Mouse (Mus musculus) cerebral cortex, adult 2 months (tissue): ENCODE results near the gene Zfp811.

Experiments used
- WGBS: fragments of 180-500 bp; shearing (Covaris S2); methylation state at CpG from one replicate; pipeline ENCODE4 v1.1.7; 2018; 5-methylcytosine and 5-hydroxymethylcytosine counted together

Zfp811 gene

GRCm38 (mm10) chr17:32809544-32810374, at the start of gene Zfp811:
Gene Zfp811 (minus strand): TSS chr17:32809931.
- WGBS, result 4% methylated on average over 17 of the region's 17 CpGs

DNA sequence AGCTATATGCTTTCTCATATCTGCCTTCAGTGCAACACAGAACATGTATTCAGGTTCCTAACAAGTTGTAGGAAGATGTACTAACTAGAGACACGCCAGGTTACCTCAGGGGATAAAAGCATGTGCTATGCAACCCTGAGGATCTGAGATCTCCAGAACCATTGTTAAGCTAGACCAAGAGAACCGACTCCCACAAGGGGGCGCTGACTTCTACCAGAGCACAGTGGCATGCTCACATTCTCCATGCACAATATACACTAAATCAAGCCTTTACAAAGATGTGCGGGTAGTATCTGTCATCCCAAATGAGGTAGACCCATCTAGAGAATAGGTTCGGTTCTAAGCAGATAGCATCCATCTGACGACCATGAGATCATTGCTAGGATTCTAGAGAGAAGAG, 47.0 kb upstream of the Zfp811 start:
- WGBS, result 74% methylated on average over 4 of the region's 6 CpGs

- 37% methylated on average over 7 of the region's 7 CpGs for WGBS
Measured at GRCm38 (mm10) chr17:32851581-32851980, 41.9 kb upstream of the Zfp811 start.

GRCm38 (mm10) chr17:32841388-32841787, 31.7 kb upstream of the Zfp811 start:
- WGBS, result 75% methylated on average over 2 of the region's 2 CpGs

- 32% methylated on average over 15 of the region's 15 CpGs for WGBS
Measured at GRCm38 (mm10) chr17:32839083-32839802, 29.5 kb upstream of the Zfp811 start.

DNA sequence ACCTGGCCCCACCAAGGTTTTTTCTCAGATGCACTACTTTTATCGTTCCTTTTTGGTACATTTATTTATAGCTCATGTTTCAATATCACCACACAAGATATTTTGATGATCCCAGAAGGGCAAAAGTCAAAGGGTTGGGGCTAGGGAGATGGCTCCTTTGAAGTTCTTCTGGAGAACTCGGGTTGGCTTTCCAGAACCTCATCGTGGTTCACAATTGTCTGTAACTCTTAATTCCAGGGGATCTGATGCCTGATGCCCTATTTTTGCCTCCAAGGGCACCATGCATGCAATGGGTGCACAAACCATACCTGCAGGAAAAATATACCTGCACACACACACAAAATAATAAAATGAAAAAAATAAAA, 20.7 kb upstream of the Zfp811 start:
- WGBS, result 28% methylated on average over 3 of the region's 3 CpGs

DNA sequence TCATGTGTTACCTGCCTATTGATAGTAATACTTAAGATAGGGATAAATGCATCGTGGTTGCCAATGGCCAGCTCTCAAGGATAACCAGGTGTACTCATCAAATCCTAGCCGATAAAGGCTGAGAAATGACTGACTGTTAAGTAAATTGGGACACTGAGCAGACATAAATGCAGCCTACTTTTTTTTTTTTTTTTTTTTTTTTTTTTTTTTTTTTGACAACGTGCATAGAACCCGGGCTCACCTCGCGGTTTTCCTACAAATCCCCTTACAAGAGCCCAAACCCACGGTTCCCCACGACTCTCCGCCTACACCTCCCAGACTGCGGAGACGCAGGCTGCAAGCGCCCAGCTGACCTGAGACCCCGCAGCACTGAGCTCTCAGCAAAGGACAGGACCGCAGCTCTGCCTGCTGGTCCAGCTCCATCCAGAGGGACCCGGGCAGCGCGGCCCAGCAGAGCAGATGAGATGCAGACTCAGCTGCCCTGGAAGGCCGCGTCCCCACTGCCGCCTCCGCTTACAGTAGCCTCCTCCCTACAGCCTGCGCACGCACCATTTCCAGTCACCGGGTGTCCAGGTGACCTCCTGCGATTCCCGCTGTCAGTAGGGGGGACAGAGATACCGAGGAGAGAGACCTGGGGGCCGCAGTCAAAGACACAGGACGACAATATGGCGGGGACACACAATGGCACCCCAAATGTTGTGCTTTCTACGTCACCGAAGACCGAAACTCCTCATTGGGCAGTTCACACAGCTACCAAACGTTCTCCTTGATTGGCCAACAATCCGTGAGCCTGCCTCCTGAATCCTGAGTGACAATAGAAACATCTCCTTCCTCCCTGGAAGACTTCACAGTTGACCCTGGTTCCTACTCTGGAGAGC, 20.0 kb upstream of the Zfp811 start, which contains the start of gene Zfp799:
Gene Zfp799 (minus strand): TSS at position 722 of the 878 bp plus-strand sequence.
- 1% methylated on average over 35 of the region's 35 CpGs for WGBS

GRCm38 (mm10) chr17:32816074-32816784, 6.5 kb upstream of the Zfp811 start:
- 53% methylated on average over 1 of the region's 1 CpGs for WGBS

DNA sequence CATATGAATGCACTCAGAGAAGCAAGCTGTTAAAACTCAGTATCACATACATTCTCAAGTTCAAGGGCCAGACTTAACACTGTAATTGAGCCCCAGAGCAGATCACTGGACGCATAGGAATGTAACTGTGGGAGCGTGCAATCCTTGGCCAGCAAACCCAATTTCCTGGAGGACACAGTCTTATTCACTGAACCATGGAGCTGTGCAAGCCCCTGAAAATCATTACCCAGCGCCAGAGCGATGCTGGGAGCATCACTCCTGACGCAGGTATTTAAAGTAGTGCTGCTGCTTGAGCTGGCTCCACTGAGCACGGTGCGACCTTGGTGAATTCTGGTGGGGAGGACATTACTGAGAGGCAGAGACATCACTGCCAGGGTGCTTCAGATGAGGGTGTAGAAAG, 4.4 kb upstream of the Zfp811 start:
- WGBS, result 89% methylated on average over 7 of the region's 7 CpGs

- WGBS, result 27% methylated on average over 1 of the region's 1 CpGs
Measured at GRCm38 (mm10) chr17:32810648-32811047, 917 bp upstream of the Zfp811 start.

GRCm38 (mm10) chr17:32808921-32809320, 810 bp downstream of the Zfp811 start:
- 11% methylated on average over 8 of the region's 8 CpGs for WGBS

DNA sequence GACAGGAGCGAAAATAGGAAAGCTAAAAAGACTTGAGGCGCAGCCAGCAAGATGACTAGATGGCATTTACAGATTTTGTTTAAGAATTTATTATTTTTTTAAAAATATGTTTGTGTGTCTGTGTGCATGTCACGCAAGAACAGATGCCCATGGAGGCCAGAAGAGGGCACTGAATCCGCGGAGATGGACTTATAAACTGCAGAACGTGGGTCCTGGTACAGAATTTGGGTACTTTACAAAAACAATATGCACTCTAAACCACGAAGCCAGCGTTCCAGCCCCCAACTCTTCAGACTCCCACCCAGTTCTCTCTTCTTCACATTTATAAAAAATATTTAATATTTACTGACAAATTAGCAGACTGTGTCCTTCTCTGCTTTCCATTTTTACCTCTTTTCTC, 20.5 kb downstream of the Zfp811 start:
- 72% methylated on average over 8 of the region's 8 CpGs for WGBS

DNA sequence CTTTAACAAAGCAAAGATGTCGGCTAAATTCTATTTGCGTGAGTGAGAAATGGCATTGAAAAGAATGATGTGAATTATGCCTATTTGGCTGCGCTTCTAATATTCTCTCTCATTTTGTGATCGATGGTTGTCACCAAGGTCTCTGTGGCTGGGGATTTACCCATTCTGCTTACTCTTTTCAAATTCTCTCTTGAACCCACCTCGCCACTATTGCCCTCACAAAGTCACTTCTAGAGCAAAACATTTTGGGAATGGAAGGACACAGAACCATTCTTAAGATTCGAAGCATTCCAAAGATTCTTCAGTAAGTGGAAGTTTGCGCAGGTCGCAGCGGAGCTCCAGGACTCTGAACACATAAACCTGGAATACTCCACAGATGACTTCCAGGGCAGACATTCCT, 21.2 kb downstream of the Zfp811 start:
- 5% methylated on average over 9 of the region's 9 CpGs for WGBS

- under 1% methylated on average over 22 of the region's 22 CpGs for WGBS
Measured at GRCm38 (mm10) chr17:32788094-32788559, 21.6 kb downstream of the Zfp811 start, which contains the start of gene Zfp871. Gene Zfp871 (minus strand): TSS chr17:32788287.

- WGBS, result under 1% methylated on average over 31 of the region's 31 CpGs
Measured at GRCm38 (mm10) chr17:32787436-32788093, 22.2 kb downstream of the Zfp811 start.

GRCm38 (mm10) chr17:32786944-32787343, 22.8 kb downstream of the Zfp811 start:
- 45% methylated on average over 6 of the region's 6 CpGs for WGBS

DNA sequence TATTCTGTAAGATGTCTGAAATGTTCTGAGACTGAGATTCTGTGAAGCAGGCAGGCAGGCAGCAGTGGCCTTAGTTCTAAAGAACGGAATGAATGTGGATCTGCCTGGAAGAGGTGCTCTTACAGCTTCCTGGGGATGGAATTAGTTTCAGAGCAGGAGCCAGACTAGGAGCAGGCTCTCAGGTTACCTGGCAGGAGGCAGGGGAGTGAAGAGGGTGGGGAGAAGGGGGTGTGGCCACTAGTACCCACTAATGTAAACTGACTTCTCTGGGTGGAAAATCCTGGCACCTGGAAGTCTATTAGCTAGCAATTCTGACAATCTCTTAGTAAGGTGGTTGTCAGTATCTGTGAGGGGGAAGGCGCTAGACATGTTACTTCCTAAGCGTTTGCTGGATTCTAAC, 24.1 kb downstream of the Zfp811 start:
- WGBS, result 66% methylated on average over 3 of the region's 3 CpGs

- 59% methylated on average over 3 of the region's 3 CpGs for WGBS
Measured at GRCm38 (mm10) chr17:32777564-32777963, 32.2 kb downstream of the Zfp811 start.

DNA sequence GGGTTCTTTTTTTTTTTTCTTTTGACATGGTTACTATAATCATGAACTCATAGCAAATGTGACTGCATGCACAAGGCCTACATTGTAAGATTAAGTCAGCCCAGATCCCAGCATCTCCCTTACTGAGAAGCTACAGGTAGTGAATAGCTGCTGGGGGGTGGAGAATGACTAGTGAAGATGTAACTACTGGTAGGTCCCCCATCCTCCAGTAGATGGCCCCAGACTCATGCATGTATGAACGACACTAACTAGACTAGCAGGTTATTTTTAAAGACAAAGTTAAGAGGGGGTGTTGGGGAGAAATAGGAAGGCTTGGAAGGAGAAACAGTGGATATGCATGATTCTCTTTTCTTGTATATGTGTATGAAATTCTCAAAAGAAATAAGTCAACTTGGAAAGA, 38.5 kb downstream of the Zfp811 start:
- 30% methylated on average over 1 of the region's 1 CpGs for WGBS

- 66% methylated on average over 2 of the region's 2 CpGs for WGBS
Measured at GRCm38 (mm10) chr17:32766422-32766821, 43.3 kb downstream of the Zfp811 start.

GRCm38 (mm10) chr17:32757331-32757730, 52.4 kb downstream of the Zfp811 start:
- WGBS, result 73% methylated on average over 5 of the region's 5 CpGs
